Mouse (Mus musculus) small intestine, adult 2 months (tissue): ENCODE results near the gene Hes7. TPM values are rescaled to one million over a fixed set of nuclear protein-coding genes. Genes with fewer than 3 reads are reported as not detected.

Source experiments
- H3K27ac ChIP-seq: fragments of 200-500 bp; 2 replicates; pipeline ENCODE4 v1.5.1; 2012; ENCODE audit warnings: low read depth, low read length, control low read depth, inconsistent platforms; ENCODE audit not compliant: insufficient read depth
- H3K27me3 ChIP-seq: fragments of 200-500 bp; 2 replicates; pipeline ENCODE4 v1.6.1; 2012; ENCODE audit warnings: mild to moderate bottlenecking, moderate library complexity, low read length, inconsistent platforms; ENCODE audit not compliant: control insufficient read depth, insufficient read depth
- H3K36me3 ChIP-seq: fragments of 200-500 bp; 2 replicates; pipeline ENCODE4 v1.6.1; 2012; ENCODE audit warnings: mild to moderate bottlenecking, low read length, control low read depth, inconsistent platforms; ENCODE audit not compliant: control insufficient read depth, insufficient read depth
- H3K4me1 ChIP-seq: fragments of 200-500 bp; 2 replicates; pipeline ENCODE4 v1.6.1; 2012; ENCODE audit warnings: low read length, inconsistent platforms, mixed read lengths; ENCODE audit not compliant: control insufficient read depth, insufficient read depth, insufficient read length
- H3K4me3 ChIP-seq: fragments of 200-500 bp; 2 replicates; pipeline ENCODE4 v1.5.1; 2012; ENCODE audit warnings: low read depth, mild to moderate bottlenecking, control low read depth, inconsistent platforms, low read length, moderate library complexity
- CTCF ChIP-seq: fragments of 200-500 bp; IDR thresholded peaks from 2 replicates; pipeline ENCODE4 v1.5.1; 2012; ENCODE audit warnings: low read depth, mild to moderate bottlenecking, control low read depth, inconsistent platforms, low read length, moderate library complexity, mixed read lengths; ENCODE audit not compliant: insufficient replicate concordance, insufficient read length; ENCODE audit errors: extremely low read depth
- POLR2A ChIP-seq: fragments of 200-500 bp; IDR thresholded peaks from 2 replicates; pipeline ENCODE4 v1.6.1; 2012; ENCODE audit warnings: low read depth, mild to moderate bottlenecking, control low read depth, inconsistent platforms, low read length, moderate library complexity
- WGBS: fragments of 180-500 bp; shearing (Covaris S2); methylation state at CpG from one replicate; pipeline ENCODE4 v1.1.7; 2018; 5-methylcytosine and 5-hydroxymethylcytosine counted together
- polyA plus RNA-seq: library from polyadenylated mRNA; depleted of rRNA; stranded (reverse); fragments of >200 nt; gene quantifications from 2 replicates; pipeline ENCODE4 v1.2.3, GENCODE M21; 2012

Hes7 gene
- polyA plus RNA-seq, 1 experiment: 1.1 TPM

DNA sequence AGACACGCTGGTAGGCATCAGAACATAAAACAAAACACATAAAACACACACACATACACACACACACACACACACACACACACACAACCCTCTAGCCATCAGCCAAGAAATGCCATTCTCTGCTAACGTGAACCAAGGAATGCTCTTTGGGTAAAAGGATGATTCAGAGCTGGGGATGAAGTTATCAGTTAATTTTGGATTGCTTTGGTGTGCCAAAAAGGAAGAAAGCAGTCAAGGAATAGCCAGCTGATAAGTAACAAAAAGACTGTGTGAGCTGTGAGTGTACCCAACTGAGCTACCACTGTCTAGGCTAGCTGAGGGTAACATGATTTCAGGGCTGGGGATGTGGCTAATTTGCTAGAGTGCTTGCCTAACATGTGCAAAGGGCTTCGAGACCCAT lies 6.2 kb upstream of the Hes7 start:
- H3K27me3 ChIP-seq: no peaks in the 10 kb centered on the region
- H3K4me3 ChIP-seq: no peak overlapping the region
- peaks cover 7% of the 10 kb centered on the region for H3K36me3 ChIP-seq
- H3K4me1 ChIP-seq: peaks cover 3% of the 10 kb centered on the region
- no peak for TF ChIP-seq POLR2A
- TF ChIP-seq CTCF: no peak
- 68% methylated on average over 3 of the region's 3 CpGs for WGBS
- H3K27ac ChIP-seq: no peak overlapping the region

DNA sequence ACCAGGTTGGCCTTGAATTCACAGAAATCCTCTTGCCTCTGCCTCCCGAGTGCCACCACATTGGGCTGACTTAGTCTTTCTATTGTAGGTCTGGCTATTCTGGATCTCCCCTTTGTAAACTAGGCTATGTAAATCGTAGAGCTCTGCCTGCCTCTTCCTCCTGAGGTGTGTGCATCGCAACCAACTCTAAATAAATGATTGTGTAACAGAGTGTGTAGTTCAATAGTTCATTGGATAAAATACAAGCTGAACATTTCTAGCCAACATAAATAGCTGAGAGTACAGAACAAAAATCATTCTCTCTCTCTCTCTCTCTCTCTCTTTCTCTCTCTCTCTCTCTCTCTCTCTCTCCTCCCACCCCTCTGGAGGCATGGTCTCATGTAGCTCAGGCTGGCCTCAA lies 5.6 kb upstream of the Hes7 start:
- peaks cover under 1% of the 10 kb centered on the region; the same call in 1 of the 2 replicates for H3K36me3 ChIP-seq
- no peak overlapping the region for H3K4me3 ChIP-seq
- H3K27me3 ChIP-seq: no peaks in the 10 kb centered on the region
- 75% methylated on average over 3 of the region's 3 CpGs for WGBS
- no peak for TF ChIP-seq CTCF
- peaks cover 5% of the 10 kb centered on the region for H3K4me1 ChIP-seq
- H3K27ac ChIP-seq: no peak overlapping the region

DNA sequence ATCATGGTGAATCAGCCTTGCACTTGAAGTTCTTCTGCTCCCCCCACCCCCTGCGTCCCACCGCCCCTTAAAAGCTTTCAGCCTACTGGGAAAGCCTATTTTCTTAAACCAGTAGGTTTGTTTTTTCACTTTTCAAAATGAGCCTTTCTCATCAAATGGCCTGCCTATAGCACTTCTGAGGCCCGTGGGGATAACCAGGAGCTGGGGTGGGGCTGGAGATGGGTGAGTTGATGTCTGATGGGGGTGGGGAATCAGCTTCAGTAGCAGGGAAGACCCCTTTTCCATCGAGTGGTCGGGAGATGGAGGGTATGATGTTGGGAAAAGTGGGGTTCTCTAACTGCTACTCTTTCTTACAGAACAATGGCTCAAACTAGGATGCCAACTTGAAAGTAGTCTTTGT lies 3.4 kb upstream of the Hes7 start:
- Histone ChIP-seq H3K4me3 (no peak overlapping the region), H3K36me3 (no peaks in the 10 kb centered on the region), H3K4me1 (peaks cover 5% of the 10 kb centered on the region), H3K27ac (no peak overlapping the region), H3K27me3 (no peaks in the 10 kb centered on the region)
- TF ChIP-seq POLR2A (no peak), CTCF (no peak)
- WGBS: 73% methylated on average over 5 of the region's 5 CpGs

DNA sequence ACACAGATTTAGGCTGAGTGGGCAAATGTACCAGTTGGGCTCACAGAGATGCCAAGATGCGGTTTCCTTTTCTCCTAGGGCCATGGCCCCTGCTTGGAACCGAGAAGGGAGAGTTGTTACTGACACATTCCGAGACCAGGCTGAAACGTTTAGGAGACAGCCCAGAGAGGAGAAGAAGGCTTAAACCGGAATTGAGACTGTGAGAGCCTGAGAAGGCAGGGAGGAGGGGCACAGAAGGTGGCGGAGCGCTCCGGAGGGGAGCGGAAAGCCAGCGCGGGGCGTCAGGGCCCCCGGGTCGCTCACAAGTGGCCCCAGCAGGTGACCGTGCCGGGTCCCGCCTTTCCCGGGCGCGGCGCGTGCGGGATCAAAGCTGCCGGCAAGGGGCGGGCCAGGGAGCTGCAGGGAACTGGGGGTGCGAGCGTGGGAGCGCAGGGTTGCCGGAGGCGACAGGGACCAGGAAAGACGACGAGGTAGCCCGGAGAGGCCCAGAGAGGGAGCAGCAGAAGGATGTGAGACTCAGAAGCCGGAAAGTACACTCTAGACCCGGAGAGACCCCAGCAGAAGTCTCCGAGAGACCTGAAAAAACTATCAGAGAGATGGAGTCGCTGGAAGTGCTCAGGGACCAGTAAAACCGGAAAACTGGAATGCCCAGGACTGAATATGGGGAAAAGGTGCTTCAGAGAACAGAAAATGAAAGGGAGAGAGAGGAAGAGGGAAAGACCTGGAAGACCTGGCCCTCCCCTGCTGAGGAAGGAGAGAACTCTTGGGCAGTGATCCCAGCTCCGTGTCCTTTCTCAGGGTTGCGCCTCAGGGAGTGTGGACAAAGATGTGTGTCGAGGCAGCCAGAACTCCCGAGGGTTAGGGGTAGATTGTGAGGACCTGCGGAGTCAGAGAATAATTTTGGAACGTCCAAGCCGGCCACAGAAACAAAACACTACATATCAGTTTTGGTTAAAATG lies 2.2 kb upstream of the Hes7 start:
- Histone ChIP-seq H3K4me3 (peak overlapping the region; percentile 72), H3K4me1 (peaks cover 5% of the 10 kb centered on the region), H3K27me3 (no peaks in the 10 kb centered on the region), H3K27ac (peak overlapping the region; percentile 77), H3K36me3 (no peaks in the 10 kb centered on the region)
- TF ChIP-seq POLR2A (0 out of 2 replicates have a peak, but pooled peaks have one; percentile 37), CTCF (no peak)
- WGBS: under 1% methylated on average over 45 of the region's 45 CpGs

DNA sequence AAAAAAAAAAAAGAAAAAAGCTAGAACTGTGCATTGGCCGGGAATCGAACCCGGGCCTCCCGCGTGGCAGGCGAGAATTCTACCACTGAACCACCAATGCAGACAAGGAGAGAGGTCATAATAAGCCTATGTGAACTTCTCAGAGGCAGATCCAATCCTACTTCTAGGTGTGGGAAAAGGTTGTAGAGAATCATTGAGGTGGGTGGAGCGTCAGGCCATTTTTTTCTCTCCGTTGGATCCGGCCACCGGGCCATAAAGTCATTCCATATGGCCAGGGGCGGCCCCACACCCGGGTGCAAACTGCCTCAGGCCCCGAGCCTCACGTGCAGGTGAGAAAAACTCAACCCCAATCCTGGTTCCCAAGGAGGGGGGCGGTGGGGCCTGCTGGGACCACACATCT lies 1.4 kb upstream of the Hes7 start:
- TF ChIP-seq CTCF (no peak), POLR2A (no peak)
- Histone ChIP-seq H3K27ac (0 out of 2 replicates have a peak overlapping the region, but pooled peaks have one; percentile 77), H3K27me3 (no peaks in the 10 kb centered on the region), H3K4me1 (peaks cover 5% of the 10 kb centered on the region), H3K36me3 (no peaks in the 10 kb centered on the region), H3K4me3 (peak overlapping the region; percentile 72)
- 4% methylated on average over 15 of the region's 15 CpGs for WGBS

DNA sequence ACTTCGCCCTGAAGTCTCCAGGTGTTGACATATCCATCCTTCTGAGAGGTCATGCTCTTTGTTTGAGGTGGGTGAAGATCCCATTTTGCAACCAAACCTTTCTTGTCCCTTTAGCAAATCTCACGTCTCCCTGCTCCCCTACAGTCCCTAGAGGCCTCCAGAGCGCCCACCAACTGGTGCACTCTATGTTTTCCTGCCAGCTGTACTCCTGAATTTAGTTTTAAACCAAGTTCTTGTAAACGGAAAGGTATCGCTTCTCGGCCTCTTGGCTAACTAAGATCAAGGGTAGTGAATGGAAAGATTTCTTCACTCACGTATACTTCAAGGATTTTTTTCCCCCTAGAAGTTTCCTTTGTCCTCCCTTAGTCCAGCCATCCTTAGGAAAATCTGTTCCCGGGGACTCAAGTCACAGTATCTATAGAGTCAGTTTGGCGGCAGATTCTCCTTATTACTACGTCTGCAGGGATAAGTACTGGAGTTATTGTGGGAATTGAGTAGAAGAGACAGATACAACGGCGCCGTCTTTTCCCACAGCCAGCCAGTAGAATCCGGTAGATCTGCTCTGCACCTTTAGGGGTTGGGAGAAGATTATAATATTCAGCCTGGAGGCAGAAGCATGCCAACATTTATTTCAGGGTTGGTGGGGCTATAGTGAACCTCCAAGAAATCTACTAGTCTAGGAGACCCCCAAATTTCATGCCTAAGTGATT lies 603 bp upstream of the Hes7 start:
- Histone ChIP-seq H3K4me1 (peaks cover 5% of the 10 kb centered on the region), H3K4me3 (no peak overlapping the region), H3K36me3 (no peaks in the 10 kb centered on the region), H3K27ac (no peak overlapping the region), H3K27me3 (no peaks in the 10 kb centered on the region)
- TF ChIP-seq CTCF: no peak
- no peak for TF ChIP-seq POLR2A
- WGBS: 85% methylated on average over 14 of the region's 14 CpGs
